Mouse (Mus musculus): ENCODE results near the gene Ttc22.

Gene Ttc22

DNA sequence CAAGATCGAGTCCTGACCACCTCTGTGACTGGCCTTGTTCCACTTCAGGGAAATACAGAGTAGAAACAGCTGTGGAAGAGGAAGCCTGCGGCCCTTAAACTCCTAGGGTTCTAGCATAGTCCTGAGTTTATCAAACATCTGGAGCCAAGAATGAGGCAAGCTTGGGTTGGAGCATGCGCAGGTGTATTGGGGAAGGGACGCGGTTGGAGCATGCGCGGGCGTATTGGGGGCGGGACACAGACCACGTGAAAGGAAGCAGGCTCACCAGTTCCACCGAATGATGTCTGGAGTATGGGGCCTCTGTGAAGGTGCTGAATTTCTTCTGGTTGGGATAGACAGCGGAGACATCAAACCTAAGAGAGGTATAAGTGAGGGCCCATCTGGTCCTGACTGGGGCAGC is 6.6 kb upstream of the Ttc22 start:
- no peak for DNase-seq (ENCODE audit: low spot score)

DNA sequence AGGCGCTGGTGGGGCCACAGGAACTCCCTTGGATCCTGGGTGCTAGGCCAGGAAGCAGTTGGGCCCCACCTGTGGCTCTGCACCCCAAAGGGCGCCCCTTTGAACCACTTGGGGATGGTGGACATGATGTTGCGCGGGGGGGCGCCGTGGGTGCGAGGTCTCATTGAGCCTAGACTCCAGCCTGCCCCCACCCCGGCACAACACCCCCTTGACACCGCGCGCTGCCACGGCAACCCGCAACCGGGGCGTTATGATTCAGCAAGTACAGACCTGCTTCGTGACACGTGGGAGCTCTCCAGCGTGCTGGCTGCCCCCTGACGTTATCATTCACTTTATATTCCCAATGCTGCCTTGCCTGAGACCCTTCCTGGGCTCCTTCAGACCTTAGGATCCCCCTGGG is 5.2 kb upstream of the Ttc22 start, which contains the start of gene Lexm:
Lexm (minus strand) TSS at position 186 of the 400 bp plus-strand sequence.
- DNase-seq (ENCODE audit: low spot score): no peak

DNA sequence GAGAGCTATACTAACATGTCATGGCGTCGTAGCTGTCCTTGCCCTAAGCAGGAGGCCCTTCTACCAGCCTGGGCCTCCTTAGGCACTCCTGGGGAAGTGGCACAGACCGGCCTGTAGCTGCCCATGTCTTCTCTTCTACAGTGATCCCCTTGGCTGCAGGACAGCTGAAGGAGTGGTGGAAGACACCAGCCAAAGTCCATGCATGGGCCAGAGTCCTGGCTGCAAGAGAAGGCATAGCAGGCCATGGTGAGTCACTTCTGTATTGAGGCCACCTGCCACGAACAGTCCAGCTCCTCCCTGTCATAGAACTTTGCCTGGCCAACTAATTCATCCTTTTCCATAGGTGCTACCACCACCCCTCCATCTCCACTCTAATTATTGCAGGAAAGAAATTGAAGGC is 3.3 kb upstream of the Ttc22 start:
- DNase-seq (ENCODE audit: low spot score): no peak

DNA sequence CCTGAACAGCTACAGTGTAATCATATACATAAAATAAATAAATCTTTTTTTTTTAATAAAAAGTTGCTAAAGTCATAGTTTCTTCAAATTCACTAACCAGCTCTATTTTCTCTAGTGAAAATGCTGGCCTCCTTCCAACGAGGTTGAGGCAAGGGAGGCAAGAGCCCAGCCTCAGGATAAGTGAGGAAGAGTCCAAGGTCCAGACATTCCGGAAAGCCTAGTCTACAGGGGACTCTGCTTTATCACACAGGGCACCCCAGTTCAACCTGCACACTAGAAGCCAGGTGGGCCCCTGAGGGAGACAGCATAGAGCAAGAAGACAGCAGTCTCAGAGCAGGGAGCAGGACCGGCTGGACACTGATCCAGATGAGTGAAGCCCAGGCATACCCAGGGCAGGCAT is 804 bp upstream of the Ttc22 start:
- DNase-seq (ENCODE audit: low spot score): no peak

DNA sequence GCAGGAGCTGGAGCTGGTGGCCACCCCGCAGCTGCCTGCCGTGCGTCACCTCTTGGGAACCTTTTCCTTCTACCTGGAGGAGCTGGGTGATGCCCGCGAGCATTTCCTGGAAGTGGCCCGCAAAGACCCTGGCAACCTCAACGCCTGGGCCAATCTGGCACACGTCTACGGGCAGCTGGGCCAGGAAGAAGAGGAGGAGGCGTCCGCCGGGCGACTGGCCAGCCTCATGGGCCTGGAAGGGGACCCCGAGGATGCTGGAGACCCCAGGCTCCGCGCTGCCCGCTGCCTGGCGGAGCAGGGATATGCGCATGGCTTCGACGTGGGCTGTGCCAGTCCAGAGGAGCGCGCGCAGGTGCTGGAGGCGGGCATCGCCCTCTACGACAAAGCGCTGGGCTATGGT is 480 bp downstream of the Ttc22 start:
- no peak for DNase-seq (ENCODE audit: low spot score)

DNA sequence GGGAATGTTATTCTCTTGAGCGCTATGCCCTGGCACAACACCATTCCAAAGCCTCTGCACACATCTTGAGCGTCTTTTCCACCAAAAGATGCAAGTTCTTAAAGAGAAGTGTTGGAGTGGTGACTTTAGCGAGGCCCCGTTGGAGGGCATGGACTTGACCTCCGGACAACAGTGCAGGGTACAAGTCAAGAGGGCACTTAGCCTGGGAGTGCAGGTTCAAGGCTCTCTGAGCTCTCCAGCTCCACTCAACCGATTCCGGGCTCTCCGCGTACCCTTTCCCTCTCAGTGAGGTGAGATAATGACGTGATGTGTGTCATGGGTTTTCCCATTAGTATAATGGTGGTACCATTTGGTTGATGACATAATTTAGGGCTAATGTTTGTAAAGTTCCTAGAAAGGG is 2.0 kb downstream of the Ttc22 start:
- DNase-seq (ENCODE audit: low spot score): no peak

DNA sequence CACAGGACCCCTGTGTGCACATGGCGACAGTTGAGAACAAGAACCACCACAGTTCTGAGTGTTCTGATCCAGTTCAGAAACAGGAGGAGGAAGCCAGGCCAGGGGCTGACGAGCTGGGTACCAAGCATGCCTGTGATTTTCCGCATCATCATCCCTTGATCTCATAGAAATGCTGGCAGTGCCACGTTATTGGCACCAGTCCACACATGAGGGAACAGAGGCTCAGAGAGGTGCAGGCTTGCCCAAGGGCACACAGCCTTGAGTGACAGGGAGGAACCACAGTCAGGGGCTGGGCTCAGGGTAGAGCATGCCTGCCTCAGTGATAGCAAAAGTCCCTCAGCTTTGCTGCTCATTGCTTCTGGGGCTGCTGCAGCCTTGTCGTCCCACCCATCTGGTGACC is 5.6 kb downstream of the Ttc22 start:
- no peak for DNase-seq (ENCODE audit: low spot score)

DNA sequence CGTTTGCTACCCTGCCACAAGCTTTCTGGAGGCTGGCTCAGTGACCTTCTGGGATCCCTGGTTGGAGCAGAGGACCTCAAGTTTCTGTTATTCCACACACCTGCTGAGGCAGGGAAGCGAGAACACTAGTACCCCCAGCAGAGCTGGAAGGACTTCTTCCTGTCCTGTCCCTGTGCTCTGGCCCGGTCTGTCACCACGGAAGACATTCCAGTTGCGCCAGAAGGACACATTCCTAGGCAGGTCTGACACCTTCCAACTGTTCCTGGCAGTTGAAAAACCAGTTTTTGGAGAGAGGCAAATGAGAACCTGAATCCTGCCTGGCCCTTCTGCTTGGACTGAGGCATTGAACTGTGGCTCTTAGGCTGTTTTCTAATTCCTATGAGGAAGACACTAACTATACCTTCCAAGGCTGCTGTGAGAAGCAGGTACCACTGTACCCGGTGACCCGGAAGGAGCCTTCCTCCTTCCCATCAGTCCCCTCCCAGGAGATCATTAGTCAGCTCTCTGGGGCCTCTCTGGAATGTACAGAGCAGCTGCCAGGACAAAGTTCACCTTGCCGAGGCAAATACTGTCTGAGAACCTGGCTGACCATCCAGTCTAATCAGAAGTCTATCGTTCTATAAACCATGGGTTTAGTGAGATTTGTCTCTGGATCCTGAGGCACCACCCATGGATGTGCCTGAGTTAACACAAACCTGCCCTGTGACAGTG is 6.6 kb downstream of the Ttc22 start:
- DNase-seq (ENCODE audit: low spot score): no peak

DNA sequence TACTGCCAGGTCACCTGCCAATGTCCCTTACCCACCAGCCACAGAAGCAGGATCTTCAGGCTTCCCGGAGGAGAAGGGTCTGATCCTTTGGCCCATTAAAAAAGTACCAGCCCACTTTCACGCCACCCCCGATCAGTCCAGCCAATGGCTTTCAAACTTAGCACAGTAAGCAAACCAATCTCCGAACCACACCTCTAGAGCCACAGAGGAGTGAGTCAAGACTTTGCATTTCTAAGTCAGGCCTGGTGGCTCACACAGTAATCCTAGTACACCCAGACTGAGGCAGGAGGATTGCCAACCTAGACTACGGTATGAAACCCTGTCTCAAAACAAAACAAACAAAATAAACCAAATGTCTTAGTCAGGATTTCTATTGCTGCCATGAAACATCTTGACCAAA is 7.1 kb downstream of the Ttc22 start:
- no peak for DNase-seq (ENCODE audit: low spot score)

DNA sequence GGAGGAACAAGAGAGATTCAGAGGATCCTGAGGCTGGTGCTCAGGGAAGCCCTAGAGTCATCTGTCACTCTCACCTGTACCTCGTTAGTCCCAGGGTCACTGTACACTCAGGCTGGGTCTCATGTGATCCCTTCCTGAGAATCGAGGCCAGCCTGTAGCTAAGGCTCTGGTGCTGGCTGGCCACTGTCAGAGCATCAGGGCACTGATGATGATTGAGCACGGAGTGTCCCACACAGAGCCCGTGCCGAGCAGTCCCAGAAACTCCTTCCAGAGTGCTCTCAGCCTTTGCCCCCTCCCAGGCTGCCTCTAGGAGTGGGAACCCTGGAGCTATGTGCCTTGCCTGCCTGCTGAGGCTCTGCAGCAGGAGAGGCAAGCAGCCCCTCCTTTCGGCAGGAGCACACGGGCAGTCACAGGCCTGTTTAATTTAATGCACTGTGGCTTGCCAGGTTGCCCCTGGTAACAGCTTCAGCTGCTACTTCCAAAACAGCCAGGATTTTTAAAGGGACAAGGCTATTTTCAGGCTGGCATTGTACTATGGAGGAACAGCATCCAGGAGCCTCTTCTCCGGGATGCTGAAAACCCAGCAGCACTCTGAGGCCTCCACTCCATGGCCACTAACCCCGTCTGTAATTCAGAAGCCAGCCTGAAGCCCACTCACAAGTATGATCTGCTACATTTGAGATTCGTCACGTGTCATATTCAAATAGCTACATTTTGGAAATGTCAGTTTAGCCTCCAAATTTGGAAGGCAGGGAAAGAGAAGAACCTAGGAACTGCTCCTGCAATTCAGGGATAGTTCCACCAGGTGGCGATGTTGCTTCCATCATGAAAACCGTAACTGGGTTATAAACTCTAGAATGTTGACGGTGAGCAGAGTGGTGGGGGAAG is 8.3 kb downstream of the Ttc22 start:
- no peak for DNase-seq (ENCODE audit: low spot score)

DNA sequence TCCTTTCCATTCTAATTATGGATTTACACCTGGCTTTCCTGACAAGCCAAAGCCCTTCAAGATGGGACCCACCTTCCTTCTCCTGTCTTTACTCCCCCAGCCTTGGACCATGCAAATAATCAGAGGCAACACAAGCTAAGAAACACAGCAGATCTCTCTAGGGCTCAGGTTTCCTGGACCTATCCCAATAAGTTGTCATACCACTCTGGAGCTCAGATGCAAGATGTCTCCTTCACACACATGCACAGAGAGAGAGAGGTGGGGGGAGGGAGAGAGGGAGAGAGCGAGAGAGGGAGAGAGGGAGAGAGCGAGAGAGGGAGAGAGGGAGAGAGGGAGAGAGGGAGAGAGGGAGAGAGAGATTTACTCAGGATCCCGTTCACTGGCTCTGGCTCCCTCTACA is 10.1 kb downstream of the Ttc22 start:
- DNase-seq (ENCODE audit: low spot score): no peak

DNA sequence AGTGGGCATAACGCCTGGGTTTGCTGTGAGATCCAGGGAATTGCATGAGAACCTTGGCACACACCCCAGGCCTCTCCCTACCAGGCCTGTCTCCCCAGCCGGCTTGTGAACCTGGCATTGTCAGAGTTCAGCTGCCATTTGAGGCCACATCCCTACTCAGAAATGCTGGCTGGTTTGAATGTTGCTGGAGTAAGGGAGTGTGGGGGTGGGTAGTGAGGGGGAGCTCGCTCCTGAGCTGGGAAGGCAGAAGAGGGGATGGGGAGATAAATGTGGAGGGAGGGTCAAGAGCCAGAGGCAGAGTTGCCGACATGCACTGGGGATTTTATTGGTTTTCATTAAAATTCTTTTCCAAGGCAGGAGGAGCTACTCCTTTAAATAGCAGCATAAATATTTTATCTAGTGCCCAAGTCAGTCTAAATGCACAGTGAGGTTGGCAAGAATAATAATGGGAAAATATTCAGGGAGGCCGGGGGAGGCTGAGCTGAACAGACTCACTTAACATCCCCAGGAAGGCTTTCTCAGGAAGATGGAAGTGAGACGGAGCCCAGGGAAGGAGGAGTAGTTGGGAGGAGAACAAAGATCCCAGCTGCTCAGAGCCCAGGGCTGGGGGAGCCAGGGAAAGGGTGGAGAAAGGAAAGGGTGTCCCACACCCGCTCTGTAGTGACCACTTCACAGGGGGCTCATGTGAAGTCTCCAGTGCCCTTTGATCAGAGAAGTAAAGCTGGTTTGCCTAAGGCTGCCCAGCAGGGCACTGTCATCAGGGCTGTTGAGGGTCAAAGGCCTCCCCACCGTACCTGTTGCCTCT is 11.3 kb downstream of the Ttc22 start:
- DNase-seq (ENCODE audit: low spot score): no peak

DNA sequence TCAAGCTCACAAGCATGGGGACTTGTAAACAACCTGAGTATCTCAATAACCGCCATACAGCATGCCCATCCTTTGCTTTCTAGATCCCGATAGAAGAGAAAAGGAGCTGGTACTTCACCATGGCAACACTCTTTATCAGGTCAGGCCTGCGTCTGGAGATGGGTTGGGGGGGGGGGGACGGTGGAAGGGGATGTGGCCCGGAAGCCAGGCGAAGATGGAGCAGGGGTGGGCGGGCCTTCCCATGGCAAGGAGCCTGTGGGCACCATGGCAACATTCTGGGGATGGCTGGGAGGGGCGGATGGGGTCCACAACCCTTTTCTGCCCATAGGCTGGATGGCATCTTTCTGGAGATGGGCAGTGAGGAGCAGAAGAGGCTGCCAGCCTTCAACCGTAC is 11.9 kb downstream of the Ttc22 start:
- DNase-seq (ENCODE audit: low spot score): no peak

DNA sequence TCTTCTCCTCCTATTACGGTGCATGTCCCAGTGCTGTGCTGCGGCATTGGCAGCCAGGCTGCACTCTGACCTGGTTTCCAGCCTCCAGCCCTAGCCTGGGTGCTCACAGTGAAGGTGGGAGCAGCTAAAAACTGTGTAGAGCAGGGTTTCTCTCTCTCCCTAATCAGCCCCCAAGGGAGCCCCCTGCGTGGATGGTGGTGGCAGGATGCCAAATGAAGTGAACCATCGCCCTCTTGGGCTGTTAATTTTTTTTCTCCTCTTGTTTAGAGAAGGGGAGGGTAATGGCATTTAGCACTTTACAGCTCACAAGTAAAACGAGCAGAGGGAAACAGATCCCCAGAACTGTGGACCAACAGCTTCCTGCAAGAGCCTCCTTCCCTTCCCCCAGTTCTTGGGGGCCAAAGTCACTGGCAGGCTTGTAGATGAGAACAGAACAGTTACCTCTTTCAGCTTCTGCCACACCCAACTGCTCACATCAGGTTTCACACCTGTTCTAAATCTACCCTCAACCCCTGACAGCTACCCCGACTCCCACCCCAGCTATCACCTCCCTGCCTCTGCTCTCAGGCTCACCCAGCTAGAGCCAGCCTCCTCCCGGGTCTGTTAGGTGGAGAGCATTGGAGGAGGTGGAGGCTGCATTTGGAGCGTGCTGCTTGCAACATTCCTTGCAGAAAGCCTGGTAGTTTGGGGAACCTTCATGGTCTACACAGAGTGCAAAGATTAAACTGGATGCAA is 21.4 kb downstream of the Ttc22 start:
- DNase-seq (ENCODE audit: low spot score): no peak

DNA sequence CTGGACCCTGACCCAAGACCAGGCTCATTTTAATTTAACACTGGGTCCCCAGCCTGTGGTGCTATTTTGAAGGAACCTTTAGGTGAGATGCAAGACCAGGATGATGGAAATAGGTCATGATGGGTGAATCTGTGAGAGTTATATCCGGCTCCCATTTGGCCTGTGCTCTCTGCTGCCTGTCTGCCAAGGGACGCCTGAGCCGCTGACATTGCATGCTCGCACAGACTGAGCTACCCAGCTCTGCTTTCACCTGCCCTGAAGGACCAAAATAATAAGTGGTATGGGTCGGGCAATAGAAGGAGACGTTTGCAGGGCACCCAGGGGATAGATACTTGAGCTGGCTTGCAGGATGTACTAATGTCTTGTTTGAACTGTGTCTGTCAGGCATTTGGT is 22.0 kb downstream of the Ttc22 start:
- no peak for DNase-seq (ENCODE audit: low spot score)

DNA sequence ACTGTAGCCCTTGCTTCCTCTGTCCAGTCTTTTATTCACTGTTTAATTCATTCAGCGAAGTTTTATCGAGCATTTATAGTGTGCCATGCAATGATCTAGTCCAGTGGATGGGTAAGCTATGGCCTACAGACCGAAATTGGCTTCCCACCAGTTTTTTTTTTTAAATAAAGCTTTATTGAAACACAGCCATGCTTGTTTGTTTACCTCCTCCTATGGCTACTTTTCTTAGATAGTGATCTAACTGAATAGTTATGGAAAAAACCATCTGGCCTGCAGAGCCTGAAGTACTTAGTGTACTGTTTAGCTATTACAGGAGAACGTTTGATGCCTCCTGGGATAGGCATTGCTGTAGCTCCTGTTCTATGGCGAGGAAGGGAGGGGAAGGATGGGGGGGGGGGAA is 23.6 kb downstream of the Ttc22 start:
- no peak for DNase-seq (ENCODE audit: low spot score)

DNA sequence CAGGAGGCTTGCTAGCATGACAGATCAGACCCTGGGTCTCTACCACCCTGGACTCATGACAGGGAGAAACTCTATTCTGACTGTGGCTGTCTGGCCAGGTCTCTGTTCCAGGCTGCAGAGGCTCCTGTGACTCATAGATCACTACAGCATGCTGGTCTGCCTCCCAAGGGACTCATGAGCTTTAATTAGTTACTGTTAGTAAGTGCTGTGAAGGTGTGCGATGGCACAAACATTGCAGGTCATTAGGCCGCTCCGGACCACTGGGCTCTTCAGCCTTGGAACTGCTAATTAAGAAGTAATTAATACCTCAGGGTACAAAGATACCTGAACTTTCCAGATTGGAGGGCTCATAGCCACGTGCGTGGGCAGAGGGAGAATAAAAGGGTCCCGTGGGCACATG is 24.9 kb downstream of the Ttc22 start:
- no peak for DNase-seq (ENCODE audit: low spot score)

DNA sequence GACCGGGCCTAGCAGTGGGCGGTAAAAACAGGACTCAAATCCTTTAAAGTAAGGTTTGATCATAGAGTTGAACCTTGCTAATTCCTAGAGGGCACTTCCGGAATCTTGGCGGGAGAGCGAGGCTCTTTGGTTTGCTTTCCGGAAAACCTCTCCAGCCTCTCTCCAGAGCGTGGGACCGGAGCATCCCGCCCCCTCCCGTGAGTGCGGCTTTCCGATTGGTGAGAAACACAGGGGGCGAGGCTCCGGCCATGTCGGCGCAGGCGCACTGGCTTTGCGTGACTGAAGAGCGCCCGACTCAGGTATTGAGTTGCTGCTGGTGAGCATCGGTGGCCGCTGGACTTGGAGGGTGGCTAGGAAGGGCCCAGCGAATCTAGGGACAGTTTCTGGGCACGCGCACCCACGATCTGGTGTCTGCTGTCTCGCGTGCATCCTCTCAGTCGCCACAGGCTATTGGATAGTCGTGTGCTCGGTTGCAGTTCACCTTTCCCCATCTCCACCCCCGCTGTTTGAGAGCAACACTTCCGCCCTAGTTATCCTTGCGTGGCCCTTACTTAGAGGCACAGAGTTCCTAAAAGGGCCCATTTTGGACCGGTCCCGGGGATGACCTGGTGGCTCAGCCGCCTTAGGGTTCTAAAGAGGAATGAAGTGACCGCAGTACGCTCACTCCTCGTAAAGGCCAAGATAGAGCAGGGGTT is 28.7 kb downstream of the Ttc22 start, which contains the start of gene Pars2:
Pars2 (plus strand) TSS at position 237 of the 695 bp plus-strand sequence.
- peak; percentile 92 for DNase-seq (ENCODE audit: low spot score)

DNA sequence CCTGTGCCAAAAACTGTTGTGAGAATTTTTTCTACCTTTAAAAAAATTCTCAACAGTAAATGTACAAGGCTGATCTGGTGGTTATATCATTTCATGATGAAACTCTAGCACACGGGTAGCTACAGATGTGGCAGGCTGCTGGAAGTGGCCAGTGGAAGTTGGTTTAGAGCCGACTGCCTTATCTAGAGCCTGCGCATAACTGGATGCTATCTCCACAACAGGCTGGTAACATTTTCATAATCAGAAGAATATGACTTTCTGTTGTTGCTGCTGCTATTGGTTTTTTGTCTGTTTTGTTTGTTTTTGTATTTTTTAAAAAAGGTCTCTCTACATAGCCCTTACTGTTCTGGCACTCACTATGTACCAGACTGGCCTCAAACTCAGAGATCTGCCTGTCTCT is 30.3 kb downstream of the Ttc22 start:
- no peak for DNase-seq (ENCODE audit: low spot score)

DNA sequence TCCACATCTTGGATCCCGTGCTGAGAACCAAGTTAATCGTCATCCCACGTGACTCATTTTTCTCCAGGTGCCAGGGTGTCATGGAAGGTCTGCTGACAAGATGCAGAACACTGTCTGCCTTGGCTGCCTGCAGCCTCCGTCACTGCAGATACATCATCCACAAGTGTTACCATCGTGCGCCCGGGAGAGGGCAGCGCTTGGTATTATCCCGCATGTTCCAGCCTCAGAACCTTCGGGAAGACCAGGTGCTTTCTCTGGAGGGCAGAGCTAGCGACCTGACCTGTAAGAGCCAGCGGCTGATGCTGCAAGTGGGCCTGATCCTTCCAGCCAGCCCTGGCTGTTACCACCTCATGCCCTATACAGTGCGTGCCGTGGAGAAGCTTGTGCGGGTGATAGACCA is 30.8 kb downstream of the Ttc22 start:
- DNase-seq (ENCODE audit: low spot score): no peak

DNA sequence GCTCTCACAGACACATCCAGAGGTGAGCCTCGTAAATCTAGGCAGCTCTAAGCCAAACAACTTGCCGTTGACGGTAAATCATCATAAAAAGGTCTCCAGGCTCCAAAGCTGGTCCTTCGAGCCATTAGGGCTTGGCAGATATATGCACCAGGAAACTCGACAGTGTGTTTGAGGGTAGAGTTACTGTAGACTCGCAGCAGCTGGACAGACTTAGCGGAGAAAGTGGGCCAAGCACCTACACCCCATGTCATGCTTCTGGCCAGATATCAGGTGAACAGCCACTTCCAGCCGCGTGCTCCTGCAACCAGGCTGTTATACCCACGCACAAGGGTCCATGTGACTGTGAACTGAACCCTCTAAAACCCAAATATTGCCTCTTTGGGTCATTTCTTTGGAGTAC is 33.4 kb downstream of the Ttc22 start:
- no peak for DNase-seq (ENCODE audit: low spot score)

All from urinary bladder, postnatal 10 days (tissue).